Mouse (Mus musculus) ES-E14 (cell line): ENCODE results near the gene Samd9l.
"Not testable (repeated sequence)": the region's sequence is repeated elsewhere in the genome, so short reads cannot be mapped to it uniquely, and the experiment has no call there.

Source experiments
- HCFC1 ChIP-seq: IDR thresholded peaks from 2 replicates; pipeline ENCODE4 v1.6.1; 2012; ENCODE audit warnings: low read length, inconsistent platforms, borderline replicate concordance; ENCODE audit not compliant: insufficient read depth
- MAFK ChIP-seq: IDR thresholded peaks from 2 replicates; pipeline ENCODE4 v1.6.1; 2014; ENCODE audit warnings: mild to moderate bottlenecking, low read depth, low read length, inconsistent platforms; ENCODE audit not compliant: insufficient read depth
- ZC3H11A ChIP-seq: IDR thresholded peaks from 2 replicates; pipeline ENCODE4 v1.6.1; 2012; ENCODE audit warnings: low read depth, mild to moderate bottlenecking, inconsistent platforms, low read length, borderline replicate concordance
- ZNF384 ChIP-seq: IDR thresholded peaks from 2 replicates; pipeline ENCODE4 v1.6.1; 2012; ENCODE audit warnings: low read depth, low read length, inconsistent platforms

DNA sequence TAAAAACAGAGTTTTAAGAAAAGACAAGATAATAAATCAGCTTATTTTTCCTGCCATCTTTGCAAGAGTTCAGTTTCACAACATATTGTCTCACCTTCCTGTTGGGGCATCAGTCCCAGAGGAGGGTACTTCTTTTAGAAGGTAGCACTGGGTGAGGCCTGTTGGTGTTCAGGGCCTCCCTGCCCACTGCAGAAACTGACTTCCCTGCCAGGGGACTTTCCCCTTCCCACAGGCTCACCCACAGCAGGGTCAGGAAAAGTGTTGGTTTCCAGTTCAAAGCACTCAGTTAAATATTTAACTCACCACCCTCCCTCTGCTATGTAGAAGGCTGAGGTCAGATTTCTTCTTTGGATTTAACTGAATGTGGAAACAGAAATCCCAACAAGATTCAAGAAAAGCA is 14.6 kb downstream of the Samd9l start:
- not testable (repeated sequence) for TF ChIP-seq MAFK, ZNF384, ZC3H11A, HCFC1
